Mouse (Mus musculus) right cerebral cortex, adult 18-20 months (tissue): ENCODE measurements at regions not wholly inside any gene's neighbourhood (a gene's known extent, or its start where the extent isn't known, plus 50 kb on each side); places are given as distances from the start of the nearest gene placed in this dataset.
"Not testable (repeated sequence)": the region's sequence is repeated elsewhere in the genome, so short reads cannot be mapped to it uniquely, and the experiment has no call there.

ENCODE experiments used
- DNase-seq: peaks from one replicate; pipeline ENCODE4 v3.0.0; 2022; ENCODE audit warnings: mixed read lengths

DNA sequence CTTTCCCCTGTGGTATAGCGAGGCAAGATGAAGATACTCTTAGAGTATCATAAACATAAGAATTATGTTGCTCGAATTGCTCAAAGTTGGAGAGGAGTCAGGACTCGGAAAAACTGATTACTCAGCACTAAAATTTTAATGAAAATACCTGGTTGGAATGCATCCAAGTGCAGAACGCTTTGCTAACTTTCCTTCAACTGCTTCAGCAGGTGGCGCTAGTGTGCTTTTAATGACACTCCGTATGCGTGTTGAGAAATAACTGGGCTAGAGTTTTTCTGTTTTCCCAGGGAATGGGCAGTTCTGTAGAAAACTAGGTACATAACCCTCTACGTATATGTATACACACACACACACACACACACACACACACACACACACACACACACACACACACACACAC lies 221.0 kb downstream of the Grxcr1 start:
- peak; percentile 60 for DNase-seq

DNA sequence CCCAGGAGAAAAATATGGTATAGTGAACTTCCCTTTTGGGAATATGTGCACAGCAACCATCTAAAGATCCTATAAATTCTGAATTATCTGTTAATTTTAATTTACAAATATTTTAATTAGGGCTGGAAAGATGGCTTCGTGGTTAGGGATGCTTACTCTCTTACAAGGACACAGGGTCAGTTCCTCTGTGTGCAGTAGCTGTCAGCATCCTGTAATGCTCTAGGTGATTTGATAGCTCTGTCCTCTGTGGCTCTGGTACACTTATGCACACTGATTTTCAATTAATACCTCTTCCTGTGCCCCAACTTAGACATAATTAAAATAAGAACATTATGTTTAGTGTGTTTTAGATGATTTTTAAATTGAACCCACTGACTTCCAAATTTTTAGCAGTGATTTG lies 221.8 kb downstream of the Grxcr1 start:
- no peak for DNase-seq

DNA sequence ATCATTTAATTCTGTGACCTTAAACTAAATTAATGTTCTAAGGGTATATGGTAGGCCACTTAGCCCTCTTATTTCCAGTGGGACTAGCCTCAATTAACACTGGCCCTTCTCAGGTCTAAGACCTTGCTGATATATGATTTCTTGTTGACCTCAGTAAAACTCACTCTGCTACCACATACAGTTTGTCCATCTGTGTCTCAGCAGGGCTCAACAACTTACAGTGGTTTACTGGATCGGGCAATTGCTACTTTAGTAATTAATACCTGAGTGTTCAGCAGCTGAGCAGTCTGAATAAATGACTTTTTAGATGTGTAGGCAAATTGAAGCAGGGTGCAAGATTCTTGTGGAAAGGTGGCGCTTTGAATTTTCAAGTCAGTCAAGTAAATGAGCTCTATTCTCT lies 222.5 kb downstream of the Grxcr1 start:
- no peak for DNase-seq

DNA sequence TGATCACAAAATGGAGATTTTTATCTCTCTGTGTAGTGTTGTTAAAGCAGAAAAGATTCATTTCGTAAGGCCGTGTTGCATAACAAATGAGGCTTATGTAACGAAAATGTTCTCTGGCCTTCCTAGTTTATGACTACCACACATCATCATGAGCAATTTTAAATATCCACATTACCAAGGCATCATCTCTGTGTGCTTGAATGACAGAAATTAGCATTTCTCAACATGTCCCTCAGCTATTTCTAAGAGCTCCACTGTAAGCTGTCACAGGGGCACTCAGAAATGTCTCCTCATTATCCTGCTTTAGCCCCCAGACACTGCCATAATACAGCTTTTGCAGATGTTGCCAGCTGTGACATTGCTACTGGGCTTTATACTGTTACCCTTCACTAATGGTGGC lies 232.6 kb downstream of the Grxcr1 start:
- no peak for DNase-seq

DNA sequence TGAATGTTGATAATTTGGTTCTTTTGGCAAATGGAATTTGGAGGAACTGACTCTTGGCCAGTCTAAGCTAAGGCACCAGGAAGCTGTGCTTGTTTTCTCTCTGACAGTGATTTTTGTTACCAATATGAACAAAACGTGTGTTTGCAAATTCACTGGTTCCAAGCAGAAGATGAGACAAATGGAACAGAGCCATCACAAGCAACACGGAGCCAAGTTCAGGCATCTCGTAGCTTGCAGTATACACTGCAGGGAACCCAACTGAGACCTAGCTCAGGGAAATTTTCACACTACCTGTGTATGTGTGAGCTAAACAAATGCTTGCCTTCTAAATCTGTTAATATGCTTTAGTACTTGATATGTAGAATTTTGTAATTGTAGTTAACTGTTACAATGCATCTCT lies 242.6 kb downstream of the Grxcr1 start:
- no peak for DNase-seq

DNA sequence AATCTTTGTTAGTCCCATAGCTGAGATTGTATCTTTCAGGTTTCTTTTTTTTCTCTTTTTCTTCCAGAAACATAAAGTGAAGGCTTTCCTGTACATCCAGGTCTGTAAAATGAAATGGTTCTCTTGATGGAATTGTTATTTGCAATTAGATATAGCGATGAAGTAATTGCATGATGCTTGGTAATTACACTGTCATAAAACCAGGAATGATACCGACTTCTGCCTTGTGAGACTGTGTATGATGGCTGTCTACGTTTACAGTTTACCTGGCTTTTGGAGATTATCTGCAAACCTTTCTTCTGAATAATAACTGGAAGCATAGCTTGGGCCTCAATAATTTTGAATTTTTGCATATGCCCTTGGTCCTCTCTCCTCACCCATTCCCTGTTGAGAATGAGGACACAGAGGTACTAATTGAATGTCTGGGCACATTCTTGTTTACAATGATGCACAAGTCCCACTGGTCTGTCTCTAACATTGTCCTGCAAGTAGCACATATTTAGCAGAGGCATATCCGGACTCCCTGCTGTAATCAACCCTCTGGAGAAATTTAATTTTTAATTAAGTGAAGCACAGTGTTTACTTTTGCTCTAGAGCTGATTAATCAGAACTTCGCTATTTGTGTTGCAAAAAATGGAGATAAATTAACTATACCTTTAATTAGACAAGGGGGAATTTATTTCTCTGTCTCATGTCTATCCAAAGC lies 244.1 kb downstream of the Grxcr1 start:
- no peak for DNase-seq

DNA sequence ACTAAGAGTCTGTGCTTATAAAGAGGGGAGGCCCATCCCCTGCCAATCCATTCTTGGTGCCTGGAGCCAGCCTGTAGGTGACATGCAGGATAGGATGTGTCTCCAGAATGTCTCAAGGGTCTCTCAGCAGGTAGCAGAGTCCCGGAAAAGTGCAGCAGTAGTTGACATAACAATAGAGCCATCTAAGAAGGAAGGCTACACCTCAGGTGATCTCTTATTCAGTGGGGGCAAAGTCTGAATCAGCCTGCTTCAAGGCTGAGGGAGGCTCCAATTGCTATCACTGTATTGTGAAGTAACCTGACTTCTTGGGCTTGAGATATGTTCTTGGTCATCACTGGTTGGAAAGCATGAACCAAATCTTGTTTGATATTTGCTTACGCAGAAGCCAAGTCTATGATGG lies 264.1 kb downstream of the Grxcr1 start:
- DNase-seq = not testable (repeated sequence)

DNA sequence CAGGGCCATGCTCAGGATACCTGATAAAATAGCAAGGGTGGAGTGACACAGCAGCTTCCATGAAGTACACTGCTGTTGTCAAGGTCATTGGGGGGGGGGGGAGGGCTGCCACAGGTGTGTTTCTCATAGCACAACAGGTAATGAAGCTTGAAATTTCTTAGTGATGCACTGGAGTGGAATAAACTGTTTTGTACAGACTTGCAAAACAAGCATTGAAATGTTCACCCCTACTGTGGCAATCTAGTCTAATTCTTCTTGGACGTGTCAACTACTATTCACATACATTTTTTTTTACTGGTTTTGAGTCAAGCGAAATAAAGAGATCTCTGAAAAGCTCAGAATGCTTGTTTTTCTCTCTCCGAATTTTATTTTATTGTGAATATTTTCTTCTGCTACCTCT lies 281.6 kb downstream of the Grxcr1 start:
- DNase-seq = no peak

DNA sequence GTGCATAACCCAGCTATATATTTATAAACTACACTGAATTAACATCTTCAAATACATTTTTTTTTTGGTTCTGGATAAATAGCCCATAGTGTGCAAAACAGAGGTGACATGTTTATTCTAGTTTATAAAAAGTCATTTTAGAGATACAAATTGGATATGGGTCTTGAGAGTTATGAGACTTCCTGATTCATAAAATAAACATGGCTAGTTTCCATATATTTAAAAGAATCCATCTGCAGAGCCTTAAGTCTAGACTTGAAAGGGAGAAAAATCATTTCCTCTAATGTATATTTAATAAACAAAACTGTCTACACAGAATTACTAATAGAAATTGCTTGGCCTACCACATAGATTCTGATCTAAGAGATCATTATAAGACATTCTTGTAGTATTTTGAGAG lies 287.3 kb downstream of the Grxcr1 start:
- no peak for DNase-seq

DNA sequence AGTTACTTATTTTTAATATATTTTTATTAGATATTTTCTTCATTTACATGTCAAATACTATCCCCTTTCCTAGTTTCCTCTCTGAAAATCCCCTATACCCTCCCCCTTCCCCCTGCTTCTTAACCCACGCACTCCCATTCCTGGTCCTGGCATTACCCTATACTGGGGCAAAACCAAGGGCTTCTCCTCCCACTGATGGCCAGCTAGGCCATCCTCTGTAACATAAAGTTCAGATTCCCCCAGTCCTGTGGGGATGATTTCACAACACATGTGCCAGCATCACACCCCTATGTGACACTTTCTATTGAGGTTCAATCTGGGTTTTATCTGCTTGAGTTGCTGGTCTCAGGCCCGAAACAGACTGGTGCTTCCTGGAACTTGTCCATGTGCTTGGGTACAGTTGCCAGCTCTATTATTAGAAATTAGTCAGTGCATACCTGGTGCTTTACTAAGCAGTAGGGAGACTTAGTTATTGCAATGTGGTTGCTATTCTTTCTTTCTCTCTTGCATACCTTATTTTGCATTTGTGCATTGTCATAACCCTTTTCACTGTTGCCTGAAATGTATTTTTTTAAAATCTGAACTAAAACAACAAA lies 295.5 kb downstream of the Grxcr1 start:
- no peak for DNase-seq

DNA sequence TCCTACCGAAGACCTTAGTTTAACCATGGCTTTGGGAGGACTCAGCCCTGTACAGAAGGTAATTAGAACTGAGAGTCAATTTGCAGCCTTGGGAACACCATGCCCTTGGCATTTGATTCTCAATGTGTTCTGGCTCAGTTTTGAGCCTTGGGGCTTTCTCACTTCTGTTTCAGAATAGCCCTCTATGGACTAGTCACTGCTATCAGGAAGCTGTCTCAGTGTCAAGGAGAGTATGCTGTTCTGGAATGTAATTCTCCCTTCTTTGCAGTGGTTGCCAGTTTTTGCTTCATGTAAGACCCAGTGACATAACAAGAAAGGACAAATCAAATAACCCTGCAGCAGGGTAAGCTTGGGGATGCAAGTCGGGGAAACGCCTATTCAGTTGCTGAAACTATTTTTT lies 297.7 kb downstream of the Grxcr1 start:
- DNase-seq = no peak

DNA sequence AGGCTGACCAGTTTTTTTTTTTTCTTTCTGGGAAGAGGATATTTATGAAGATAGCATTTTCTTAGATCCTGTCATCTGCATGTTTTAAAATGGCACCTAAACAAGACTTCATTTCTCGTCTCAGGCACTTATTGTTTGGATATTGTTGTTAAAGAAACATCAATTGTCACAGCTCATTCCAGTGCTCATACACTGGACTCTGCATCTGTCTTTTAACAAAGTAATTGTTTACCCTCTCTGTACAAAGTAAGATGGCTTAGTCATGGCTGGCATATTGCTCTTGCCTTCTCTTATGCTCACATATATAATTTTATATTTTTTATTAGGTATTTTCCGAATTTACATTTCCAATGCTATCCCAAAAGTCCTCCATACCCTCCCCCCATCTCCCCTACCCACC lies 298.2 kb downstream of the Grxcr1 start:
- DNase-seq = no peak

DNA sequence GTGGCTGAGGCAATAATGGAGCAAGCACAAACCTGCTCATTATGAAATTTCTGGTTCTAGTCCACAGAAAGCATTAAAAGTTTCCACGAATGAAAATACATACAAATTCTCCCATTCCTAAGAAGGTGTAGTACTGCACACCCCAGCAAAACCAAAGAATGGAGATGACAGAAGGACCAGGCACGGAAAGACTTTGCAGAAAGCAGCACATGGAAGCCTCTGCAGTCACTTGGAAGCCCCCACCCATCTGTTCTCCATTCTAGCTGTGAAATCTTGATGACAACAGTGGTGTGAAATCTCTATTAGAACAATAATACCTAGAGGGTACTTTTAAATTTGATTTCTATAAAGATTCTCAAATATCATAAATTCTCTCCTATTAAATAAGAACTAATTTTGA lies 319.3 kb downstream of the Grxcr1 start:
- DNase-seq = no peak

DNA sequence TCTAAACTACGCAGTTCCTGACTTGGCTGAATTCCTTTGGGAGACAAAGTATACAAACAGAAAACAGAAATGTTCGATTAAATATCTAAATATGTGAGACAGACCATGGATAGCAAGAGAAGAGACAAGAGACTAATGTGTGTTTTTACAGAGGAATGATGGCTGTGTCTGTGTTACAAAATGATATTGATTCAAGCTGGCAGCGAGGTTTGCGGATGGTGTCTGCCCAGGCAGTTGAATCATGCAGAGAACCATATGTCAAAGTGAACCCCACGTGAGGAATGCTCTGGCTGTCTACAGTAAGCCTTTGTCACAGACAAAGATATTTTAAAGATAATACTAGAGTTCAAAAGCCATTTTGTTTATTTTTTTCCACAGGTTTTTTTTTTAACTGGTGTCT lies 320.2 kb downstream of the Grxcr1 start:
- peak; percentile 12 for DNase-seq

DNA sequence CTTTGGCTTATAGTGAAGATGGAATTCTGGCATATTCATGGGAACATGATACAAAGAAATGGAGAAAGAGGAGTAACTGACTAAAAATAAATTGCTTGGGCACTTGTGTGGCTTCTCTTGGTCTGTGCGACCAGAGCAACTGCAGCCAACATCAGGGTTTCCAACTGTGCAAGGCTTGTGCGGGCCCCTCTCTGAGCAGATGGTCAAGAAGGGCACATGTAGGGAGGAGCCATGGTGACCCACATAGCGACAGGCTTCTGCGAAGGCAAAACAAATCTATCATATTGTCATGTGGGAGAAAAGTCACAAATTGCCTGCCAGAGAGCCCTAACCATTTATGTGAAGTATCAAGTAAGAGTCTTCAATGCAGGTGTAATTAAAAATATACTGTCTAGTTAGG lies 321.6 kb downstream of the Grxcr1 start:
- no peak for DNase-seq

DNA sequence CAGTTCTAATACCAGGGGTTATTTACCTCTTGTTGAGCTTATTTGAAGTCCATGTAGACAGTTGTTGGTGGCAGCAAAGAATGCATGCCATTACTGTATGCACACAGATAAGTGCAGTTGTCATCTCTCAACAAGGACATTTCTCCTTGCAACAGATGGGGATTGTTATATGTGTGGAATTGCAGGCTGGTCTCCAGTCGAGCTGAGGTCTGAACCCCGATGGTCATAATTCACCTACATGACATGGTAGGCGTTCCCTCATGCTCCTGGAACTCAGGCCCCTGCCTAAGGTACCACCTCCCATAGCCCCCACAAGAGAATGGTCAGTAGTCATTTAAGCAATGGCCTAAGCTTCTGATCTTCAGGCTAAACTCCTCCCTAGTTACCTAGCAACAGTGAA lies 322.2 kb downstream of the Grxcr1 start:
- DNase-seq = not testable (repeated sequence)

DNA sequence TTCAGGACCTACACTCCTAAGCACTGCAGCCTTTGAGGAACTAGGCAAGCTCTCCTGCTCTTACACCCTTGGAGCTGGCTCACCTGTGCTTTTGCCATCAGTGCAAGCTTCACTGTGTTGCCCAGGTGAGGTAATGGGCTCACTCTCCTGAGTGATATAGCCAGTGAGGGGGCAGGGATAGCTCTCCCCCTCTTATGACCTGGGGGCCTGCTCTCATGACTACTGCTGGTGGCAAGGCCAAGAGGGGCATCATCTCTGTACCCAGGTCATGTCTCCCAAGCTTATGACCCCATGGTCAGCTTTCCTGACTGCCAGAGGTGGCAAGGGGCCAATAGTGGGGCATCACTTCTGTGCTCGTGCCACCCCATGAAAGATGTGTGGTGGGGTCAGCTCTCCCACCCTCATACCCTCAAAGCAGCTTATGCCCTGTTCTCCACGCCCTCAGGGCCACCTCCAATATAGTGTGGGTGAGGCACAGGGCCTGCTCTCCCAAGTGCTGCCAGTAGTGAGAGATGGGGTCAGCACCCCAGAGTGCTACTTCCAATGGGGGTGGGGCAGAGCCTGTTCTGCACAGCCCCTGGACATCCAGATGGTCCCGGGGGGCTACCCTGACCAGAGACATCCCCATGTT lies 330.1 kb downstream of the Grxcr1 start:
- DNase-seq = no peak

DNA sequence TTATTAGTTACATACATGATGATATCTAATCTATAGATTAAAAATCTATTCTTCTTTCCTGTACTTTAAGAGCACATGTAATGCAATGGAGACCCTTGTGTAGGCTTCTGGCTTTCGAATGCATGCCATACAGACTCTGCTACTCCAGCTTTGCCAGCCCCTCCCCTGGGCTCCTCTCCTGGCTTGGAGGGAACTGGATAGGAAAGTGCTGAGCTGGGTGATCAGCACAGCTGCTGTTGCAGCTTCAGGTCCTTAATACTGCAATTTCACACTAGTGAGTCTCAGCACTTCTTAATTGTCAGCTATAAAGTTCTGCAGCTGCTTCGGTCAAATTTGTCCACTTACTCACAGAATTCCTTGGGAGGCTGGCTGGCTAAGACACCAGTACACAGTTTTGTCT lies 341.4 kb downstream of the Grxcr1 start:
- no peak for DNase-seq
